Mouse (Mus musculus): ENCODE measurements around the gene Vps52.

The Vps52 gene

DNA sequence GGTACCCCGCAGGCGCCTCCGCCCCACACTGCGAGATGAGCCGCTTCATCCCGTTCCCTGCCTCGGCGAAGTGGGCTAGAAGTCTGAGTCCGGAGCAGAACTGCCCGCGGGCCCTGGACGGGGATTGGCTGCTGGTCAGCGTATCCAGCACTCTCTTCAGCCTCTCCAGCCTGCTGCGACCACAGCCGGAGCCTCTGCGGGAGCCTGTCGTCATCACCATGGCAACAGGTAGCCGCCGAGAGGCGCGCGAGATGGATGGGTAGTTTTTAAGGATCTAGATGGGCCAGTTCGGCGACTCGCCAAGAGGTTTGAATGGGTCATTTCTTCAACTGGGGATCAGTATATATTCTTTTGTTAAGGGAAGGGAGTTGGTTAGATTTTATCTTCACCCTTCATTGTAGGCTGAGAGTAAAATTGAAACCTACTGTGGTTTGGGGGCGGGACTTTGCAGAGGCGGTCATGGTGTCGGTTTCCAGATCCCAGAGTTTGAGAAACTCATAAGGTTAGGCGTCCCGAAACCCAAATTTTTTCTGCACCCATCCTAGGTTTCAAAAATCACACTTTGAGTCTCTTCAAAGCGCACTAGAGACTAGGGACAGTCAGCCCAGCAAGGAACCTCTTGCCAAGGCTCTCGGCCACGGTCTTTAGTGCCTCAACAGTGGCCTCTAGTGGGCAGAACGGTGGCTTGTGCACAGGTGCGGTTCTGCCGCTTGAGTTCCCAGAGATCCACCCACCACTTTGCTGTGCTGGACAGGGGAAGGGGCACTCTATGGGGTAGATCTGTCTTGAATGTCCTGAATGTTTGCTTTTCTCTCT lies 35.1 kb upstream of the Vps52 start:
- peak; percentile 71 to 82 for DNase-seq (ENCODE audit: low spot score in 2 of 2)

DNA sequence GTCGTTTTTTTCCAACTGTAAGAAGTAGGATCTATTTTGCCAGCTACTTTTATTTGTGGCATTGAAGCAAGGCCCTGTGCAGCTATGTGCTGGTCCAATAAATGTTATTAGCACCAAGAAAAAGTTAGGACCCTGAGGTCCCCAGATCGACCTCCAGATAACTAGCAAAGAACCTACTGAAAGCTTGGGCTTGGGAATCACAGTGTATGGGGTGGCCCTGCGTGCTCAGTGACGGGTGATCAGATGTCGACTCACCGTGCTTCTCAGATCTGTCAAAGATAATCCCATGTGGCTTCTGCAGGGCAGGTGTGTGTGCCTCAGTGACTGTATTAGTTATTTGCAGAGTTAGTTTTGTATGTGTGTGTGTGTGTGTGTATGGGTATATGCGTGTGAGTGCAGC lies 34.3 kb upstream of the Vps52 start:
- no peak for DNase-seq (ENCODE audit: low spot score in 2 of 2)

DNA sequence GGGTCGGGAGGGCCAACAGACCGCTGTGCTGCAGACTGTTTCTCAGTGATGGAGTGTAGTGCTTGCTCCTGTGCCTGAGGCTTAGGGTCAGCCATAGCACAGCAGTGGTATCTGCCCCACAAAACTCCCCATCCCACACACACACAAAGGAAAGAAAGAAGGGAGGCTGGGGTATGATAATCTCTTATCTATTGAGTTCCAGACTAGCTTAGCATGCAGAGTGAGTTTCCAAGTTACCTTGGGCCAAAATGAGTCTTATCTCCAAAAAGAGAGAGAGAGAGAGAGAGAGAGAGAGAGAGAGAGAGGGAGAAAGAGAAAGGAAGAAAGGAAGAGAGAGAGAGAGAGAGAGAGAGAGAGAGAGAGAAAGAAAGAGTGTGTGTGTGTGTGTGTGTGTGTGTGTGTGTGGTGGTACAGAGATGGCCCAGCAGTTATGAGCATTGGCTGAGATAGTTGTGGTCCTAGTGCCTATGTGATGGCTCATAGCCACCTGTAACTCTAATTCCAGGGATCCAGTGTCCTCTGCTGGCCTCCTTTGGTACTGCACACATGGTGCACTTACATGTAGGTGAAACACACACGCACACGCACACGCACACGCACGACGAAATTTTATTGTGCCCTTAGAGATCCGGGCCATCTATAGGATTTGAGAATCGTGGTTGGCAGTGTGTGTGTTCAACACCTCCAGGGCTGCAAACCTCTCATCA lies 30.9 kb upstream of the Vps52 start:
- peak in 1 of 2 experiments; percentile 62 for DNase-seq (ENCODE audit: low spot score in 2 of 2)

DNA sequence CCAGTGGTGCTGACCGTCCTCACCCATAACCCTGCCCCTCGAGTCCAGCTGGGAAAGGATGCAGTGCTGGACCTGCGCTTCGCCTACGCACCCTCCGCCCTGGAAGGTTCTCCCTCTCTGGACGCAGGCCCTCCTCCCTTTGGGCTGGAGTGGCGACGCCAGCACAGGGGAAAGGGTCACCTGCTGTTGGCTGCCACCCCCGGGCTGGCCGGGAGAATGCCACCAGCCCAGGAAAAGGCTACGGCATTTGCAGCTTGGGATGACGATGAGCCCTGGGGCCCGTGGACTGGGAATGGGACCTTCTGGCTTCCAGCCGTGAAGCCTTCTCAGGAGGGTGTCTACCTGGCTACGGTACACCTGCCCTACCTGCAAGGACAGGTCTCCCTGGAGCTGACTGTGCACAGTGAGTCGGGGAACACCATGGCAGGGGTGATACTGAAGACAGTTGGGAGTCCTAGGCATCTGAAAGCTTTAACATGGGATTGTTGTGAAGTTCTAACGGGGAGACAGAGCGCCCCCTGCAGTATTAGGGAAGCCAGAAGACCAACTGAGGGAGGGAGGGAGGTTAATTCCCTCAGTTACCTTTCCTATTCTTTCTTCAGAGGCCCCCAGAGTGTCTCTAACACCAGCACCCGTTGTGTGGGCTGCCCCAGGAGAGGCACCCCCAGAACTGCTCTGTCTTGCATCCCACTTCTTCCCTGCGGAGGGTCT lies 30.1 kb upstream of the Vps52 start:
- peak in 1 of 2 experiments; percentile 58 for DNase-seq (ENCODE audit: low spot score in 2 of 2)

DNA sequence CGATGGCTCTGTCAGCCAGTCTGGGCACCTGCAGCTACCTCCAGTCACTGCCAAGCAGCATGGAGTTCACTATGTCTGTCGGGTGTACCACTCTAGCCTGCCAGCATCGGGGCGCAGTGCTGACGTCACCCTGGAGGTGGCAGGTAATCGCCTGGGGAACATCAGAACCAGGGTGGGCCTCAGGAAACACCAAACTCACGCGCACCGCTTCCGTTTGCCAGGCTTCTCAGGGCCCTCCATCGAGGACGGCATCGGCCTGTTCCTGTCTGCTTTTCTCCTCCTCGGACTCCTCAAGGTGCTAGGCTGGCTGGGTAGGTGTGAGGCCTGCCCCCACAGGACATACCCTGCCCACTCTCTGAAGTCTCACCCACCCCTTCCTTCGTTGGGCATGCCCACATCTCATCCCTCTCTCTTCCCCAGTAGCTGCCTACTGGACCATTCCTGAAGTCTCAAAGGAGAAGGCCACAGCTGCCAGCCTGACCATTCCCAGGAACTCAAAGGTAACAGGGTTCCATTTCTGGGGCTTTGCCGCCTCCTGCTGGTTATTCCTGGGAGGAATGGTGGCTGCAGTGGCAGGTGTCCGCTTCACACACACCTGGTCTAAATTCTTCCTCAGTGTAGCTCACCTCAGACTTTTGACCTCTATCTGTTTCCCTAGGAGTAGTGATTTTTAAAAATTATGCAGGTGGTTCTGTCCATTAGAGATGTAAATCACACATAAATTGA lies 29.2 kb upstream of the Vps52 start:
- DNase-seq (ENCODE audit: low spot score in 2 of 2), result peak in 1 of 2 experiments; percentile 59

DNA sequence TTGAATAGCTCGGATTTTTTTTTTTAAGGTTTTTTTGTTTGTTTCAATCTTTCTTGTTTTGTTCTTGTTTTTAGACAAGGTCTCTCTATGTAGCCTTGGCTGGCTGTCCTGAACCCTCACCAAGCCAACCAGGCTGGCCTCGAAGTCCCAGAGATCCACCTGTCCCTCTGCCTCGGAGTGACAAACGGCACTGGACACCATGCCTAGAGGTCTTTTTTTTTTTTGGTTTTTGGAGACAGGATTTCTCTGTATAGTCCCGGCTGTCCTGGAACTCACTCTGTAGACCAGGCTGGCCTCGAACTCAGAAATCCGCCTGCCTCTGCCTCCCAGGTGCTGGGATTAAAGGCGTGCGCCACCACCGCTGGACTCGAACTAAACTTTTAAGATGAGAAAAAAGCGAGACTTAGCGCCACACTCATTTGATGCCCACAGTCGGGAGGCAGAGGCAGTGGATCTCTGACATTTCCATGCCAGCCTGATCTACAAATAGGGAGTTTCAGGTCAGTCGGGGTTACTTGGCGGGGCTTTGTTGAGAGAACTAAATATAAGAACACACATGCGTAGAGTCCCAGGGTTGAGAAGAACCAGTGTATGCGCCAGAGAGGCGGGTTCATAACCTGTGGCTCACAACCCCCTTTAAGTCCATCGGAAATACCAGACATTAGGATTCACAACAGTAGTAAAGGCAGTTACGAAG lies 27.2 kb upstream of the Vps52 start:
- no peak for DNase-seq (ENCODE audit: low spot score in 2 of 2)

DNA sequence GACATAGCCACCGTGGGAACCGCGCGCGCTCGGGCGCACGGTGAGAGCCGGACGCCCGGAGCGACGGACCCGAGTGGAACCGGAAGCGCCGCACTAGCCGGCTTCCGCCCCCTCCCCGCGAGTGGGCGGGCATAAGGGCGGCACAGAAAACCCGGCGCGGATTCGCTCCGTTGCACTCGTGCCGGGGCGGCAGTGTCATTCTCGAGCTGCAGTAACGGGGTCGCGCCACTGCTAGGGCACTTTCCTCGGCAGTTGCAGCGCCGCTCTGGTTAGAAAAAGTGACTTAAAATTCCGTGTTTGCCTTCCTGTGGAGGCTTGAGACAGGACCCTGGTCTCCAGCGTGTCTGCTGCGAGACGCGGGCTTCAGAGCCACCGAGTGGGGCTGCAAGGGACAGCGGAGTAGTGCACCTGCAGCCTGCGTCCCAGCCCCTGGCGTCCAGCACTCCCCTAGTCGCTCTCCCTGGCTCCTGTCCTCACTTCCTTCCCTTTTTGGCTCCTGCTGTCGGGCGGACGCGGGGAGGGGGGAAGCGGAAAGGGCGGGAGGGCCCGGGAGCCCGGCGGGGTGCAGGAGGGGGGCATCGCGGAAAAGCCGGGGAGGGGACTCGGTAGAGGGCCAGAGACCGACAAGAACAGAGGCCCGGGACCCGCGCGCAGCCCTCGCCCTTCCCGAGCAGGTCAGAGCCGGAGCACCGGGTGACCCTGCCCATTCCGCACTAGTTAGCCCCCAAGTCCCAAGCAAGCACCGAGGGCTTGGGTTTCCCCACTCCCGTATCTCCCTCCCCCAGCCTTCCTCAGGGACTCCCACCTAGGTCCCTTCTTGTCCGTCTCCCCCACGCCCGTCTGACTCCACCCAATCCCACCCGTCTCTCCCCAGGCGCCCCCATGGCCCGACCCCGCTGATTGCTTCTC lies 26.0 kb upstream of the Vps52 start, which contains the start of gene Rgl2:
Gene Rgl2, plus strand, starts transcription at position 173 of the 909 bp plus-strand sequence.
- DNase-seq (ENCODE audit: low spot score in 2 of 2), result peak; percentile 91 to 95

DNA sequence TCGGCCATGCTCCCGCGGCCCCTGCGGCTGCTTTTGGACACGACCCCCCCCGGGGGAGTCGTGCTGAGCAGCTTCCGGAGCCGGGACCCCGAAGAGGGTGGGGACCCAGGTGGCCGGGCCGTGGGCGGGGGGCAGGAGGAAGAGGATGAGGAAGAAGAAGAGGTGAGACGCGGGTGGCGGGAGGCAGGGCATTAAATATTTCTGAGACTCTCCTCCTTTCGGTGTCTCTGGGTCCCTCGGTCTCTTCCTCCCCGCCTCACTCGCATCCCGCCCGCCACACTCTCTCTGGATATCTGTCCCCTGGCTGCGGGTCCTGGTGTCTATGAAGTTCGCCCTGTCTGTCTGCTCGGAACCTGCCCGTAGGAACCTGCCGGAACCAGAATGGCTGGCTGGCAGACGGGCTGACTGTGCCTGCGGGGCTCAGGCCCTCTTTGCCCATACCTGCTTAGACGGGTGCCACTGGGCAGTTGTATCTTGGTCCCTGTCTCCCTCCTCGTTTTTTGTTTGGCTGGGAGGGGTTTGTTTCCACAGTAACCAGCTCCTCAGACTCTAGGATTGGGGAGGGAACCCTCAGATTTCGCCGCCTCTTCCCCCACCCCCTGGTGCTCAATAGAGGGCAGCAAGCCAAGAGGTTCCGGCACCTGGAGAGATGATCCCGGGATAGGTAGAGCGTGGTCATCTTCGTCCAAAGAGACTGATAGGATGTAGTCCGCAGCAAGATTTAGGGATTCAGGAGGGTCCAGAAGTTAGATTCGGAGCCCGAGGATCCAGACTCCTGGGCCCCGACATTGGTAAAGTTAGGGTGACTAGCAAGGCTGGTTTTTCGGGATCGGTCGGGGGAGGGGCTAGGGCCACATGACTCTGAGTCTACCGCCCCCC lies 25.1 kb upstream of the Vps52 start:
- DNase-seq (ENCODE audit: low spot score in 2 of 2), result peak; percentile 55 to 64

DNA sequence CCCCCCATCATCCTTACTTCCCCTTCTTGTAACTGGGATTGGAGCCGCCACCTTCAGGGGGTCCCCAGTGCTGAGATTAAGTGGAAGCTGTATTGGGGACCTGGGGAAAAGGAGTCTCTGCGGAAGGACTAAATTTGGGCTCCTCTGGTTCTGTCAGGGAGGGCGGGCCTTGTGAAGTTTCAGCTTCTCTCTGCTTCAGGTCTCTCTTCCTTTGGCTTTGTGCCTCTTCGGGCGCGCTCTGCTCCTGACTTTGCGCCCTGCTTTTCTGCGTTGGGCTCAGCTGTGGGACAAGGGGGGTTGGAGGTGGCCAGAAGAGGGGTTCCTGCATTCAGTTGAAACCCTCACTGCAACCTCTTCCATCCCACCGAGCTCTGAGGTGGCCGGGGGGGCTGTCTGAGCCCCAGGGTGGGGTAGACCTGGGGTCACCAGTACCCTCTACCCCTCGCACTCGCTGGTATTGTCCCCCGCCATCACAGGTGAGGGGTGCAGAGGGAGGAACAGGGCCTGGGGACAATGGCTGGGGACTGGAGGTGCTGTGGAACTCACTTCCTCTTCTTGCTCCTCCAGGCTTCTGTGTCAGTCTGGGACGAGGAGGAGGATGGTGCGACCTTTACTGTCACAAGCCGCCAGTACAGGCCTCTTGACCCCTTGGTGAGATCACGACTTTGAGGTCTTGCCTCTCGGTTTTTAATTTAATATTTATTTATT lies 24.3 kb upstream of the Vps52 start:
- DNase-seq (ENCODE audit: low spot score in 2 of 2), result no peak

DNA sequence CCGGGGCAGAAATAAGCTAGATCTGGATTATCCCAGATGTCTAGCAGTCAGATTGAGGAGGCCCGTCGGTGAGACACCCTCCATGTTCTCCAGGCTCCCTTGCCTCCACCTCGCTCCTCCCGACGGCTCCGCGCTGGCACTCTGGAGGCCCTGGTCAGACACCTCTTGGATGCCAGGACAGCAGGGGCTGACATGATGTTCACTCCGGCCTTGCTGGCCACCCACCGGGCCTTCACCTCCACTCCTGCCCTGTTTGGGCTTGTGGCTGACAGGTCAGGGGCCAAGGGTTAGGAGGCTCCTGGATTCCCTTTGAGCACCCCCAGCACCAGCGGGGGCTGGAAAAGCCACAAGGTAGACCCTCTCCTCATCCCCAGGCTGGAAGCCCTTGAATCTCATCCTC lies 23.7 kb upstream of the Vps52 start:
- no peak for DNase-seq (ENCODE audit: low spot score in 2 of 2)

DNA sequence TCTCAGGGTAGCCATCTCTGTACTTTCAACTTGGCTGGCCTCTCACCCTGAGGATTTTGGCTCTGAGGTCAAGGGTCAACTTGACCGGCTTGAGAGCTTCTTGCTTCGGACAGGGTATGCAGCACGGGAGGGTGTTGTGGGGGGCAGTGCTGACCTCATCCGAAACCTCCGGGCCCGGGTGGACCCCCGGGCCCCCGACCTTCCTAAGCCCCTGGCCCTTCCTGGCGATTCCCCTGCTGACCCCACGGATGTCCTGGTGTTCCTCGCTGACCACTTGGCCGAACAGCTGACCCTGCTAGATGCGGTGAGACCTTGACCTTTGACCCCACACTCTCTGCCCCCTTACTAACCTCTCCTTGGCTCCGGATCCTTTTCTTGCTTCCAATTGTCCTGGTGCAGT lies 23.2 kb upstream of the Vps52 start:
- DNase-seq (ENCODE audit: low spot score in 2 of 2), result no peak

DNA sequence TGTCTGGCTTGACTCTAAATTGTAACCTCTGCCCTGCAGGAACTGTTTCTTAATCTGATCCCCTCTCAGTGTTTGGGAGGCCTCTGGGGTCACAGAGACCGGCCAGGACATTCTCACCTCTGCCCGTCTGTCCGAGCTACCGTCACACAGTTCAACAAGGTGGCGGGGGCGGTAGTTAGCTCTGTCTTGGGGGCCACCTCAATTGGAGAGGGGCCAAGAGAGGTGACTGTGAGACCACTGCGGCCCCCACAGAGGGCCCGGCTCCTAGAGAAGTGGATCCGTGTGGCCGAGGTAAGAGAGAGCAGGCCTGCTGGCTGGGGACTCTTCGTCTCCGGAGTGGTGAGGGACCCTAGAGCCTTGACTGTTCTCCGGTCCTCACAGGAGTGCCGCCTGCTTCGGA lies 22.6 kb upstream of the Vps52 start:
- DNase-seq (ENCODE audit: low spot score in 2 of 2), result no peak

DNA sequence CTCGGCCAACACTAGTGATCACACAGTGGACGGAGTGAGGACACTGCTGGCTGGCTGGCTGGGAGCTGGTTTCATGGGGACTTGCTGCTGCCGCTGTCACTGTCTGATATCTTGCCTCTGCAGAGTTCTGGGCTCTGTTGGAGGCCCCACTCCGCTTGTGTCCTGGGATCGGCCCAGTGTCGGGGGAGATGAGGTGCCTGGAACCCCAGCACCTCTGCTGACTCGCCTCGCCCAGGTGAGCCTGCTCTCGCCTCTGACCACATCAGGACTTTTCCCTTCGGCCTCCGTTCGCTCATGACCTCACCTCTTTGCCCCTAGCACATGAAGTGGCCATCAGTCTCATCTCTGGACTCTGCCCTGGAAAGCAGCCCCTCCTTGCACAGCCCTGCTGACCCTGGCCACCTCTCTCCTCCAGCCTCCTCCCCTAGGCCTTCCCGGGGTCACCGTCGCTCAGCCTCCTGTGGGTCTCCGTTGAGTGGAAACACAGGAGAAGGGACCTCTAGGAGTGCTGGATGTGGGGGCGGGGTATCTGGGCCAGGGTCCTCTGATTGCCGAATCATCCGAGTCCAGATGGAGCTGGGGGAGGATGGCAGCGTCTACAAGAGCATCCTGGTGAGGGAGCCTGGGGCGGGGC lies 20.1 kb upstream of the Vps52 start:
- DNase-seq (ENCODE audit: low spot score in 2 of 2), result no peak

DNA sequence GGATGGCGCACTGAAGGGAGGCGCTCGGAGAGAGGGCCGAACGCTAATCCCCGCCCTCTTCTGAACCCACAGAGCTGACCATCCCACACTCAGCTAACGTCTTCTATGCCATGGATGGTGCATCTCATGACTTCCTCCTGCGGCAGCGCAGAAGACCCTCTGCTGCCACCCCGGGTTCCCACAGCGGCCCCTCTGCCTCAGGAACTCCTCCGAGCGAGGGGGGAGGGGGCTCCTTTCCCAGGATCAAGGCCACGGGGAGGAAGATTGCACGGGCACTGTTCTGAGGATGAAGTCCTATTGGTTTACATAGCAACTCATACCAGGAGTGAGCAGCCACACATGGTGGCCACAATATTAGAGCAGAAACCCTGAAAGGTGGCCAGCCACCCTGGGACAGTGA lies 18.6 kb upstream of the Vps52 start:
- DNase-seq (ENCODE audit: low spot score in 2 of 2), result no peak

DNA sequence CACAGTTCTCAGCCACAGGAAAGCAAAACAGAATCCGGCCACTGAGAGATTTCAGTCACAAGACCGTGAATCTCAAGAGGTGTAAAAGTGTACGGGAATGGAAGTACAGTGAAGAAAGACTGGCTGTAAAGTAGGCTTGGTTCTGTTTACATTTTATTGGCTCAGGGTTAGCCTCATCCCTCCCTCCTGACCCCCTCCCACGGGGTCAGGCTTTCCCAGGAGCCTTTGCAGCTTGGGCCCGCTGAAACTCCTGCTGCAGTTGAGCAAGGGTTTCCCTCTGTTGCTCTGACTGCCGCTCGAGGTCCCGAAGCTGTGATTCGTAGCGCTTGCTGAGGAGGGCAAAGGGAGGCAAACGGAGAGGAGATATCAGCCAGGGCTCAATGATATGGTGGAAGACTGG lies 16.8 kb upstream of the Vps52 start:
- no peak for DNase-seq (ENCODE audit: low spot score in 2 of 2)

DNA sequence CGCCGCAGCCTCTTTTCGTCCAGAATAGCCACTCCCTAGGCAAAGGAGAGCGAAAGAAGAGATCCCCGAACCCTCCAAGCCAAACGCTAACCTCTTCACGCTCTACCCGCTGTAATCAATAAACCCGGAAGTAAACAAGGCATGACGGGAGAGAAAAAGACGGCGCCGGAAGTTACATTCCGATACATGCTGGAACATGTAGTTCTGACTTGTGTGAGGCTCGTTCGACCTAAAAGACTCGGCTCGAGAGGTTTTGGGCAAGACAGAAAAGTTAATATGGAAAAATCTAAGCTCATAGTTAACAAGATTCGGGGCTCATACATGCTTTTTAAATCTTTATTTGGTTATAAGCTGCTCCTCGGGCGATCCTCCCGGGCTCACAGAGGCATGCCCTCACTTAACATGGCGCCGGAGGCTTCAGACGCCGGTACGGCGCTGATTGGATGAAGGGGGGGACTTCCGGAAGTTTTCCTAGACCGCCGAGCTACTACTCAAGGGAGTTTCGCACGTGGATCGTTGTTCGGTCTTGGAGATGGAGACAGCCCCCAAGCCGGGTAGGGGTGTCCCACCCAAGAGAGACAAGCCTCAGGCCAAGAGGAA lies 15.3 kb upstream of the Vps52 start, which contains the start of the genes Pfdn6 and Wdr46:
Gene Pfdn6, minus strand, starts transcription at position 138 of the 600 bp plus-strand sequence.
Gene Wdr46, plus strand, starts transcription at position 455 of the 600 bp plus-strand sequence.
- peak; percentile 72 to 87 for DNase-seq (ENCODE audit: low spot score in 2 of 2)

DNA sequence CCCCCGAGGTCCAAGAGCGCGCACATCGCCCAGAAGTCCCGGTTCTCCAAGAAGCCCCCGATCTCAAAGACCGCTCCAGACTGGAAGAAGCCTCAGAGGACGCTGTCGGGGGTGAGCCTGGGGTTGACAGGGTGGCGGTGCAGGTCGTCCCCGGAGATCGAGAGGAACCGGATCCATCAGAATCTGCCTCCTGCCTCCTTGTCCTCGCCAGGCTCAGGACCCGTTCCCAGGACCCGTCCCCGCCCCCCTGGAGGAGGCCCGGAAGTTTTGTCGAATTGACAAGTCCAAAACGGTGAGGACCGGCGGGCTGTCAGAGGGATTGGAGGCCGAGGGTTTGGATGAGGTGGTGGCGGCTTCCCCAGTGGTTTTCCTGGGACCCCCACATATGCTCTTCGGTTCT lies 14.6 kb upstream of the Vps52 start:
- no peak for DNase-seq (ENCODE audit: low spot score in 2 of 2)

All from urinary bladder, postnatal 4 days (tissue).